Mouse (Mus musculus): Measurements from ENCODE around the gene Slc44a2. TPM values are rescaled to one million over a fixed set of nuclear protein-coding genes. Genes with fewer than 3 reads are reported as not detected.

The Slc44a2 gene
- total and polyA plus RNA-seq, 2 experiments from 2014 or later, result 48.9 to 63.1 TPM

GRCm38 (mm10) chr9:21324269-21324668 is 3.8 kb downstream of the Slc44a2 start:
- H3K4me2 ChIP-seq (ENCODE audit: low read depth), result no peak overlapping the region
- H3K9ac ChIP-seq, result no peak overlapping the region
- H3K4me1 ChIP-seq (ENCODE audit: insufficient read depth), result peaks cover 6% of the 10 kb centered on the region; the same call in 1 of the 2 replicates
- H3K36me3 ChIP-seq (ENCODE audit: insufficient read depth), result no peaks in the 10 kb centered on the region; the same call in 1 of the 2 replicates
- WGBS, result 96% methylated on average over 11 of the region's 11 CpGs
- H3K9me3 ChIP-seq (ENCODE audit: low read length), result no peaks in the 10 kb centered on the region
- ATAC-seq (no peak), DNase-seq (no peak)
- H3K4me3 ChIP-seq (ENCODE audit: low read depth, low read length), result no peak overlapping the region
- no peak overlapping the region for H3K27ac ChIP-seq (ENCODE audit: low read depth, low read length)
- H3K27me3 ChIP-seq (ENCODE audit: insufficient read depth, low read length), result no peaks in the 10 kb centered on the region
- no peak for TF ChIP-seq CTCF (IDR thresholded peaks at IDR 0.05; ENCODE audit: low read depth)

DNA sequence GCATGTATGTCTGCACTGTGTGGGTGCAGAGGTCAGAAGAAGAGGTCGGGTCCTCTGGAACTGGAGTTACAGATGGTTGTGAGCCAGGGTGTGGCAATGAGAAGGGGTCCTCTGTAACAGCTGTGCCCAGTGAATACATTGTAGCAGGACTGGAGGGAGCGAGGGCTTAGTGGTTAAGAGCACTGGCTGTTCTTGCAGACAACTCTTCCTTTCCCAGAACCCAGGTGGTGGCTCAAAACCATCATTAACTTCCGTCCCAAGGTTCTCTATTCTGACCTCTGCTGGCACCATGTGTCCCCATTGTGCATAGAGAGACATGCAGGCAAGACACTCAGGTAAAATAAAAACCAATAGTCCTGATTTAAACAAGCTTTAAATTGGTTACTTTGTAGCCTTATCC is 7.1 kb downstream of the Slc44a2 start:
- DNase-seq (no peak), ATAC-seq (no peak)
- H3K27me3 ChIP-seq (ENCODE audit: insufficient read depth, low read length), result no peaks in the 10 kb centered on the region
- H3K9me3 ChIP-seq (ENCODE audit: low read length), result no peaks in the 10 kb centered on the region
- no peak overlapping the region for H3K9ac ChIP-seq
- WGBS, result 78% methylated on average over 3 of the region's 3 CpGs
- H3K4me1 ChIP-seq (ENCODE audit: insufficient read depth), result no peaks in the 10 kb centered on the region
- TF ChIP-seq CTCF (IDR thresholded peaks at IDR 0.05; ENCODE audit: low read depth), result no peak
- H3K4me2 ChIP-seq (ENCODE audit: low read depth), result no peak overlapping the region
- no peaks in the 10 kb centered on the region; the same call in 1 of the 2 replicates for H3K36me3 ChIP-seq (ENCODE audit: insufficient read depth)
- no peak overlapping the region for H3K4me3 ChIP-seq (ENCODE audit: low read depth, low read length)
- H3K27ac ChIP-seq (ENCODE audit: low read depth, low read length), result no peak overlapping the region

GRCm38 (mm10) chr9:21328041-21328440 is 7.5 kb downstream of the Slc44a2 start:
- H3K4me3 ChIP-seq (ENCODE audit: low read depth, low read length), result no peak overlapping the region
- no peaks in the 10 kb centered on the region for H3K4me1 ChIP-seq (ENCODE audit: insufficient read depth)
- H3K27me3 ChIP-seq (ENCODE audit: insufficient read depth, low read length), result no peaks in the 10 kb centered on the region
- WGBS, result 76% methylated on average over 3 of the region's 3 CpGs
- no peaks in the 10 kb centered on the region; the same call in 1 of the 2 replicates for H3K36me3 ChIP-seq (ENCODE audit: insufficient read depth)
- H3K9ac ChIP-seq, result no peak overlapping the region
- no peak for TF ChIP-seq CTCF (IDR thresholded peaks at IDR 0.05; ENCODE audit: low read depth)
- no peak for DNase-seq
- no peak for ATAC-seq
- no peak overlapping the region for H3K27ac ChIP-seq (ENCODE audit: low read depth, low read length)
- H3K4me2 ChIP-seq (ENCODE audit: low read depth), result no peak overlapping the region
- H3K9me3 ChIP-seq (ENCODE audit: low read length), result no peaks in the 10 kb centered on the region

- H3K4me3 ChIP-seq (ENCODE audit: low read depth, low read length), result no peak overlapping the region
- DNase-seq (no peak), ATAC-seq (no peak)
- TF ChIP-seq CTCF (IDR thresholded peaks at IDR 0.05; ENCODE audit: low read depth), result no peak
- no peak overlapping the region for H3K27ac ChIP-seq (ENCODE audit: low read depth, low read length)
- 81% methylated on average over 2 of the region's 5 CpGs for WGBS
- H3K4me1 ChIP-seq (ENCODE audit: insufficient read depth), result no peaks in the 10 kb centered on the region
- H3K27me3 ChIP-seq (ENCODE audit: insufficient read depth, low read length), result no peaks in the 10 kb centered on the region
- H3K9me3 ChIP-seq (ENCODE audit: low read length), result no peaks in the 10 kb centered on the region
- no peak overlapping the region for H3K4me2 ChIP-seq (ENCODE audit: low read depth)
- H3K9ac ChIP-seq, result no peak overlapping the region
- H3K36me3 ChIP-seq (ENCODE audit: insufficient read depth), result no peaks in the 10 kb centered on the region; the same call in 1 of the 2 replicates
Observed at GRCm38 (mm10) chr9:21329041-21329440, 8.5 kb downstream of the Slc44a2 start.

DNA sequence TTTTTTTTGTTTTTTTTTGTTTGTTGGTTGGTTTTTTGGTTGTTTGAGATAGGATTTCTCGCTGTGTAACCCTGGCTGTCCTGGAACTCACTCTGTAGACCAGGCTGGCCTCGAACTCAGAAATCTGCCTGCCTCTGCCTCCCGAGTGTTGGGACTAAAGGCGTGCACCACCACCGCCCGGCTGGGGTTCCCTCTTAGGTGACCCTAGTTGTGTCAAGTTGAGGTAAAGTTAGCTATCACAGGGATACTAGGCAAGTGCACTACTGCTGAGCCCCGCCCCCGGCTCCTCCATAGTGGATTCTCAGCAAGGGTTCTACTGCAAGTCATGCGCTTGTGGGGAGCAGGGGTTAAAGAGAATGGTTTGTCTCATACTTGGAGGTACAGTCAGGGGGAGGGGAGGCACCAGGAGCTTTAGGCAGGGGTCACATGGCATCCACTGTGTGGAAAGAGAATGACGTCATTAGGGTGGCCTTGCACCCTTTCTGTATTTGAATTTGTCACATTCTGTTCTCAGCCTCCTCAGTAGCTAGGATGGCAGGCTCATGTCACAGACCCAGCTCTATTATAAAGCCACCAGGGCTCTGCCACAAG is 9.3 kb downstream of the Slc44a2 start:
- no peak for TF ChIP-seq CTCF (IDR thresholded peaks at IDR 0.05; ENCODE audit: low read depth)
- no peak overlapping the region for H3K9ac ChIP-seq

DNA sequence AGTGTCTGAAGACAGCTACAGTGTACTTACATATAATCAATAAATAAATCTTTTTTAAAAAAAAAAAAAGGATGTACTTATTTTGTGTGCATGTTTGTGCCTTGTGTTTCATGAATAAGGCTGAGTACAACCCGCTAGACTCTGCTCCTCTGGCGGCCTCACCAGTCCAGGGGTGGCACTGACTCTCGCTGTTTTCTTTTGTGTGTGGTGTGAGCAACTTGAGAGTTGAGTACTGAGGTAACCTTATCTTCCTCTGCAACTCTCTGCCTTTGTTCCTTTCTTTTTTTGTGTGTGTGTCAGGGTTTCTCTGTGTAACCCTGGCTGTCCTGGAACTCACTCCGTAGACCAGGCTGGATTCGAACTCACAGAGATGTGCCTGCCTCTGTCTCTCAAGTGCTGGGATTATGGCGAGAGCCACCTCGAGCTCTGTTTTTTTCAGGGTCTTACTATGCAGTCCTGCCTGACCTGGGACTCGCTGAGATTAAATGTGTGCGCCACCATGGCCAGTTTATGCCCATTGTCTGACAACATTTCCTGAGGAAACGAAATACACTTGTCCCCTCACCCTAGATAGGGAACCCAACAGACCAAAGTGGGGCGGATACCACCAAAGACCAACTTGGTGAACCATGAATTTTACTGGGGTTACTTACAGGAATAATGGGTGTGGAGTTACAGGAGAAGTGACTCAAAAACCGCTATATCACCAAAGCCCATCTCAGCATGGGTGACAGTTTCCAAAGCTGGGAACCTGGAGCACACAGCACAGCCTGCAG is 11.1 kb downstream of the Slc44a2 start:
- no peak for DNase-seq
- Histone ChIP-seq H3K9me3 (ENCODE audit: low read length) (no peaks in the 10 kb centered on the region), H3K9ac (no peak overlapping the region), H3K27me3 (ENCODE audit: insufficient read depth, low read length) (no peaks in the 10 kb centered on the region), H3K4me3 (ENCODE audit: low read depth, low read length) (no peak overlapping the region), H3K27ac (ENCODE audit: low read depth, low read length) (no peak overlapping the region), H3K4me1 (ENCODE audit: insufficient read depth) (no peaks in the 10 kb centered on the region), H3K4me2 (ENCODE audit: low read depth) (no peak overlapping the region), H3K36me3 (ENCODE audit: insufficient read depth) (no peaks in the 10 kb centered on the region)
- 84% methylated on average over 12 of the region's 12 CpGs for WGBS
- TF ChIP-seq CTCF (IDR thresholded peaks at IDR 0.05; ENCODE audit: low read depth), result no peak
- no peak for ATAC-seq

More for the DNA sequence above, 9.3 kb downstream of the Slc44a2 start:
- Histone ChIP-seq H3K4me3 (ENCODE audit: low read depth, low read length) (no peak overlapping the region), H3K27me3 (ENCODE audit: insufficient read depth, low read length) (no peaks in the 10 kb centered on the region), H3K4me1 (ENCODE audit: insufficient read depth) (no peaks in the 10 kb centered on the region), H3K9me3 (ENCODE audit: low read length) (no peaks in the 10 kb centered on the region), H3K27ac (ENCODE audit: low read depth, low read length) (no peak overlapping the region), H3K36me3 (ENCODE audit: insufficient read depth) (no peaks in the 10 kb centered on the region; the same call in 1 of the 2 replicates), H3K4me2 (ENCODE audit: low read depth) (no peak overlapping the region)
- WGBS, result 92% methylated on average over 10 of the region's 10 CpGs
- DNase-seq (no peak), ATAC-seq (no peak)

Data from forebrain, postnatal 0 days (tissue).